Mouse (Mus musculus): ENCODE data around the gene Dse. TPM values are rescaled to one million over a fixed set of nuclear protein-coding genes. Genes with fewer than 3 reads are reported as not detected.

Gene Dse
- polyA plus RNA-seq, 1 experiment from 2014 or later: 12.4 TPM

DNA sequence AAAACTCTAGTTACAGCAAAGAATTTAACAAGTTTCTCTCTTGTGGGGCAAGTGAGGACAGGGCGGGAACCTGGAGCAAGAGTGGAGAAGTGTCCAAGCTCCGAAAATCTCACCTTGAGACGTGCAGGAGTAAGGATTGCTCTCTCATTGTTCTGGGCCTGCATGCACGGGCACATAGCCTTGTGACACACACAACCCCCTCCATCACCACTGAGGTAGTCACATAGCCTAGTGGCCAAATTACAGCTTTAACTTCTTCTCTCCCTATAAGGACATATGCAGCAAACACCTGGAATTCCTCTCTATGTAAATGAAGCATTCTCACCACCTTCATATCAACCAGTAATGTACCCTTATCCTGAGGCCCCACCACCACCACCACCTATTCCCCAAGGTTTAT, 22.0 kb upstream of the Dse start:
- H3K36me3 ChIP-seq: no peaks in the 10 kb centered on the region
- H3K9ac ChIP-seq: no peak overlapping the region
- no peak overlapping the region for H3K4me3 ChIP-seq
- no peaks in the 10 kb centered on the region for H3K4me1 ChIP-seq (replicated peaks)
- H3K9me3 ChIP-seq (replicated peaks): no peaks in the 10 kb centered on the region
- 81% methylated on average over 4 of the region's 4 CpGs for WGBS
- no peaks in the 10 kb centered on the region for H3K27me3 ChIP-seq
- H3K4me2 ChIP-seq: no peak overlapping the region
- H3K27ac ChIP-seq: no peak overlapping the region
- ATAC-seq (replicated peaks; ENCODE audit: insufficient number of reproducible peaks, insufficient read depth, low FRiP score, low read depth): no peak

- Histone ChIP-seq H3K9ac (no peak overlapping the region), H3K27ac (no peak overlapping the region), H3K4me1 (replicated peaks) (peaks cover 8% of the 10 kb centered on the region; the same call in 1 of the 2 replicates), H3K27me3 (no peaks in the 10 kb centered on the region), H3K9me3 (replicated peaks) (no peaks in the 10 kb centered on the region), H3K4me2 (no peak overlapping the region), H3K4me3 (no peak overlapping the region), H3K36me3 (no peaks in the 10 kb centered on the region)
- no peak for ATAC-seq (replicated peaks; ENCODE audit: insufficient number of reproducible peaks, insufficient read depth, low FRiP score, low read depth)
- 29% methylated on average over 3 of the region's 3 CpGs for WGBS
Observed at GRCm38 (mm10) chr10:34223660-34224059, 16.1 kb upstream of the Dse start.

DNA sequence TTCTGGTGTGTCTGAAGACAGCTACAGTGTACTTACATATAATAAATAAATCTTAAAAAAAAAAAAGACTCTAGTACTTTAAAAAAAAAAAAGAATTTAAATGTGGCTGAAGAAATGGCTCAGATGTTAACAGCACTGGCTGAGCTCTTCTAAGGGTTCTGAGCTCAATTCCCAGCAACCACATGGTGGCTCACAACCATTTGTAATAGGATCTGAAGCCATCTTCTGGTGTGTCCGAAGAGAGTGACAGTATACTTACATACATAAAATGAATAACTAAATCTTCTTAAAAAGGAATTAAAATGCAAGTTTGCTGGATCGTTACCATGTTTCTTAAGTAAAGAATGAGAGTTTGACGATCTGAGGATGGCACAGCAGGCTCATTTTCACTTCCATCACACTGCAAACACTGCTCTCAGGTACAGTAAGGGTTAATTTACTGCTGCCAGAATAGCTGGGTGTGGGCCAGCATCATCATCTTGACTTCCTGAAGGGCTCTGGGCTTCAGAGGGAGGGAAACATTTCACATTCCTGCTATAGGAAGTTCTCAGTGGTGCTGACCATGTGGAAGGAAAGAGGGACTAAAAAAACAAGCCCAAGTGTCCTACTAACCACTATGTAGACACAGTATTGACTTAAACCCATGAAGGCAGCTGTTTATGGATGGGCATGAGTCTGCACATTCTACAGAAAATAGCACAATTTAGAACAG, 14.6 kb upstream of the Dse start:
- Histone ChIP-seq H3K4me2 (no peak overlapping the region), H3K27ac (no peak overlapping the region), H3K4me3 (no peak overlapping the region), H3K4me1 (replicated peaks) (peaks cover 8% of the 10 kb centered on the region; the same call in 1 of the 2 replicates), H3K27me3 (no peaks in the 10 kb centered on the region), H3K9ac (no peak overlapping the region), H3K9me3 (replicated peaks) (no peaks in the 10 kb centered on the region), H3K36me3 (no peaks in the 10 kb centered on the region)
- WGBS: 50% methylated on average over 3 of the region's 3 CpGs
- 0 out of 2 replicates have a peak, but pooled peaks have one; percentile 35 for ATAC-seq (replicated peaks; ENCODE audit: insufficient number of reproducible peaks, insufficient read depth, low FRiP score, low read depth)

GRCm38 (mm10) chr10:34218191-34218590, 10.7 kb upstream of the Dse start:
- no peaks in the 10 kb centered on the region for H3K9me3 ChIP-seq (replicated peaks)
- WGBS: 82% methylated on average over 3 of the region's 3 CpGs
- H3K27me3 ChIP-seq: no peaks in the 10 kb centered on the region
- peaks cover 4% of the 10 kb centered on the region; the same call in 1 of the 2 replicates for H3K4me1 ChIP-seq (replicated peaks)
- no peak overlapping the region for H3K27ac ChIP-seq
- no peak for ATAC-seq (replicated peaks; ENCODE audit: insufficient number of reproducible peaks, insufficient read depth, low FRiP score, low read depth)
- H3K4me2 ChIP-seq: no peak overlapping the region
- H3K9ac ChIP-seq: no peak overlapping the region
- H3K36me3 ChIP-seq: no peaks in the 10 kb centered on the region
- no peak overlapping the region for H3K4me3 ChIP-seq

DNA sequence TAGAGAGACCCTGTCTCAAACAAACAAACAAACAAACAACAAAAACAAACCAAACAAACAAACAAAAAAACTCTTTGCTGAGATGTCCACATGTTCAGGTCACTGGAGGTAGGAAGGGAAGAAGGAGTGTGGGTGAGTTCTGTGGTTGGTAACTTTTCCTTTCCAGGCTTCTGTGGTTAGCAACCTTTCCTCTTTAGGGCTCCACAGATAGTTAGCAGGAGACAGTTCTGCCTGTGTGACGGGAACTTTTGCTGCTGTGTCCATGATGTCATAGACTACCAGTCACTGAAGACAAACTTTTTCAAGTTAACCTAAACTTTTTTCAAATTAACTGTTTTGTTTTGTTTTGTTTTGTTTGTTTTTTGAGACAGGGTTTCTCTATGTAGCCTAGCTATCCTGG, 8.2 kb upstream of the Dse start:
- H3K27me3 ChIP-seq: no peaks in the 10 kb centered on the region
- no peak overlapping the region for H3K4me3 ChIP-seq
- no peaks in the 10 kb centered on the region for H3K36me3 ChIP-seq
- no peak overlapping the region for H3K9ac ChIP-seq
- no peak overlapping the region for H3K27ac ChIP-seq
- no peaks in the 10 kb centered on the region for H3K9me3 ChIP-seq (replicated peaks)
- WGBS: 76% methylated on average over 1 of the region's 1 CpGs
- H3K4me1 ChIP-seq (replicated peaks): no peaks in the 10 kb centered on the region
- no peak for ATAC-seq (replicated peaks; ENCODE audit: insufficient number of reproducible peaks, insufficient read depth, low FRiP score, low read depth)
- H3K4me2 ChIP-seq: no peak overlapping the region

DNA sequence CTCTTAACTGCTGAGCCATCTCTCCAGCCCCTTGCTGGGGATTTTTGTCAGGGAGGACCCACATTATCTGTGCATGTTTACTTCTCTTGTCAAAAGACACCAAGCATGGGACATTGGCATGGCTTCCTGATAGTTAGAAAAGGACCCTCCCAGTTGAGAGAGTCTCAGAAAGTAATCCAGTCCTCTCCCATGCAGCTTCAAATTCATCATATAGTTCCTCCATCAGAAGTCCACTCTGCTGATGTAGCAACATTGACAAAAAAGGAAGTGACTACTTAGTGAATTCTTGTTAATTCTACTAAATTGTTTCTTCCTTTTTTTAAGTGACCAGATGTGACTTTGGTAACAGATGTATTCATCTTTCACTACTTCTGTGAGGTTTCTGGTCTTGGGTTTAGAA, 2.4 kb upstream of the Dse start:
- H3K36me3 ChIP-seq: no peaks in the 10 kb centered on the region
- no peak overlapping the region for H3K9ac ChIP-seq
- no peak overlapping the region for H3K4me3 ChIP-seq
- peaks cover 5% of the 10 kb centered on the region for H3K4me1 ChIP-seq (replicated peaks)
- H3K4me2 ChIP-seq: no peak overlapping the region
- no peak overlapping the region for H3K27ac ChIP-seq
- ATAC-seq (replicated peaks; ENCODE audit: insufficient number of reproducible peaks, insufficient read depth, low FRiP score, low read depth): no peak
- H3K27me3 ChIP-seq: no peaks in the 10 kb centered on the region
- H3K9me3 ChIP-seq (replicated peaks): no peaks in the 10 kb centered on the region

DNA sequence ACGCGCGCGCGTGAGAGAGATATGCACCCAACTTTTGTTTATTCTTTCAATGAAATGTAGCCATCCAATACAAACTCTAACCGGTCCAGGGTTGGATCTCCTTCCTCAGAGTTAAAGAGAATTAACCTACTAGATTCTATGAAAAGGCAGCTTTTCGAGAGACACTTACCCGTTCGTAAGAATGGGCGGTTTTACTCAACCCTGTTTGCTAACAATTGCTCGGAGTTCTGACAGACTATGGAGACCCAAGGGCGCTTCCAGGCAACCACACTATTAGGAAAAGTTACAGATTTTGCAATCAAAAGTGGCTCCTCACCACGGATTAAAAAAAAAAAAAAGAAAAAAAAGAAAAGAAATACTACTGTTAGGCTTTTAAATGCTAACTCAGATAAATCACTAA, 516 bp upstream of the Dse start:
- Histone ChIP-seq H3K27ac (peak overlapping the region; percentile 86), H3K4me1 (replicated peaks) (peaks cover 5% of the 10 kb centered on the region), H3K9me3 (replicated peaks) (no peaks in the 10 kb centered on the region), H3K27me3 (no peaks in the 10 kb centered on the region), H3K9ac (0 out of 2 replicates have a peak overlapping the region, but pooled peaks have one; percentile 80), H3K4me3 (peak overlapping the region; percentile 74), H3K36me3 (no peaks in the 10 kb centered on the region), H3K4me2 (peak overlapping the region; percentile 90)
- ATAC-seq (replicated peaks; ENCODE audit: insufficient number of reproducible peaks, insufficient read depth, low FRiP score, low read depth): no peak
- 15% methylated on average over 13 of the region's 13 CpGs for WGBS

GRCm38 (mm10) chr10:34206783-34207502, 572 bp downstream of the Dse start:
- Histone ChIP-seq H3K4me1 (replicated peaks) (peaks cover 5% of the 10 kb centered on the region), H3K4me2 (peak overlapping the region; percentile 90), H3K36me3 (no peaks in the 10 kb centered on the region), H3K9me3 (replicated peaks) (no peaks in the 10 kb centered on the region), H3K9ac (peak overlapping the region; percentile 80), H3K4me3 (peak overlapping the region; percentile 74), H3K27me3 (no peaks in the 10 kb centered on the region), H3K27ac (peak overlapping the region; percentile 86)
- ATAC-seq (replicated peaks; ENCODE audit: insufficient number of reproducible peaks, insufficient read depth, low FRiP score, low read depth): peak; percentile 95
- under 1% methylated on average over 61 of the region's 65 CpGs for WGBS

DNA sequence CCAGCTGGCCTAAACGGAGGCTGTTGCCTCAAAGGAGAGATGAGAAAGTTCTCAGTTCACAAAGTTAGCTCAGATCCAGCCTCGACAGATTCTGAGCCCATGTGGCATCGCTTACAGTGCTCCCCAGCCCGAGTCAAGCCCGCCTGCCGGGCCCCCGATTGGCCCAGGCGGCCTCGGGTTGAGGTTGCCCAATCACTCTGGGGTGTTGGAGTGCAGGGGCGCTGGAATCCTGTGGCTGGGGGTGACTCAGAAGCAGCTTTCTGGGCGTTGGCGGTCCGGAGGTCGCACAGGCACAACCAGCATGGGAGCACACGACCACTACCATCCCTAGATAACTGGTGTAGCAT, 1.1 kb downstream of the Dse start:
- ATAC-seq (replicated peaks; ENCODE audit: insufficient number of reproducible peaks, insufficient read depth, low FRiP score, low read depth): no peak; the same call in 1 of the 2 replicates

DNA sequence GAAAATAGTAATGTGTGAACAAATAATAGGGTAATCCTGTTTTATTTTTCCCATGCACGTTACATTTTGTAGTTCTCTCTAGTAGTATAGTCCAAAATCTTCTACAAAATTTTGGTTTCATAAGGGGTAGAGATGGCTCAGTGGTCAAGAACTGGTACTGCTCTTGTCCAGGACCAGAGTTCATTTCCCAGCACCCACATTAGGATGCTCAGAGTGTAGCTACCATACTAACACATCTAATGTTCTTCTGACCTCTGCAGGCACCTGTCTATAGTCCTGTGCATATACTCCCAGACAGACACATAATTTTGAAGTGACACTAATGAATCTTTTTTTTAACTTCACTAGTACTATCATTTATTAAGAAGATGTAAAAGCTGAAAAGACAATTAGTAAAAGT, 1.7 kb downstream of the Dse start:
- H3K4me3 ChIP-seq: no peak overlapping the region
- peak overlapping the region; percentile 90 for H3K4me2 ChIP-seq
- no peaks in the 10 kb centered on the region for H3K36me3 ChIP-seq
- no peaks in the 10 kb centered on the region for H3K9me3 ChIP-seq (replicated peaks)
- no peak overlapping the region for H3K9ac ChIP-seq
- 89% methylated on average over 1 of the region's 1 CpGs for WGBS
- no peaks in the 10 kb centered on the region for H3K27me3 ChIP-seq
- no peak for ATAC-seq (replicated peaks; ENCODE audit: insufficient number of reproducible peaks, insufficient read depth, low FRiP score, low read depth)
- H3K4me1 ChIP-seq (replicated peaks): peaks cover 6% of the 10 kb centered on the region
- H3K27ac ChIP-seq: no peak overlapping the region

More for the DNA sequence above, 1.1 kb downstream of the Dse start:
- H3K4me3 ChIP-seq: peak overlapping the region; percentile 74
- H3K9ac ChIP-seq: peak overlapping the region; percentile 80
- H3K27ac ChIP-seq: peak overlapping the region; percentile 86
- no peaks in the 10 kb centered on the region for H3K9me3 ChIP-seq (replicated peaks)
- peaks cover 5% of the 10 kb centered on the region for H3K4me1 ChIP-seq (replicated peaks)
- no peaks in the 10 kb centered on the region for H3K36me3 ChIP-seq
- H3K4me2 ChIP-seq: peak overlapping the region; percentile 90
- no peaks in the 10 kb centered on the region for H3K27me3 ChIP-seq
- 1% methylated on average over 15 of the region's 15 CpGs for WGBS

- H3K4me2 ChIP-seq: no peak overlapping the region
- ATAC-seq (replicated peaks; ENCODE audit: insufficient number of reproducible peaks, insufficient read depth, low FRiP score, low read depth): no peak
- no peaks in the 10 kb centered on the region for H3K27me3 ChIP-seq
- no peaks in the 10 kb centered on the region for H3K9me3 ChIP-seq (replicated peaks)
- peaks cover 22% of the 10 kb centered on the region for H3K4me1 ChIP-seq (replicated peaks)
- no peak overlapping the region for H3K27ac ChIP-seq
- no peak overlapping the region for H3K4me3 ChIP-seq
- no peaks in the 10 kb centered on the region for H3K36me3 ChIP-seq
- no peak overlapping the region for H3K9ac ChIP-seq
- WGBS: 70% methylated on average over 1 of the region's 1 CpGs
Observed at GRCm38 (mm10) chr10:34200689-34201088, 6.8 kb downstream of the Dse start.

DNA sequence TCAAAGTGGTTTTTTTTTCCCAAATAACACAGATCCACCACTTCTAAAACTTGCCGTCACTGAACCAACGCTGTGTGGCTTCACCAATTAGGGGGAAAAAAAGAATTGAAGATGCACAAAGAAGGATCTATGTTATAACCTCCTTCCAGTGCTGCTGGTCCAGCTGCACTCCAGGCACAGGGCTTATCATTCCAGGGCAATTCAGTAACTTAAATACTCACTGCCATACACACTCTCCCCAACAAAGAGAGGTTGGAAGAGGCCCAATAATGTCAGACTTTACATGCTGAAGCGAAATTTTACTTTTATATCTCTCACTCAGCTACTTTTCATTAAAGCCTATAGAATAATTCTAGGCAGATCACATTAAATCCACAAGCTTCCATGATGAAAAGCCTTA, 8.9 kb downstream of the Dse start:
- WGBS: 29% methylated on average over 3 of the region's 3 CpGs
- Histone ChIP-seq H3K9me3 (replicated peaks) (no peaks in the 10 kb centered on the region), H3K36me3 (no peaks in the 10 kb centered on the region), H3K27ac (peak overlapping the region; percentile 48), H3K4me1 (replicated peaks) (peaks cover 29% of the 10 kb centered on the region), H3K4me2 (no peak overlapping the region), H3K27me3 (no peaks in the 10 kb centered on the region), H3K4me3 (no peak overlapping the region), H3K9ac (no peak overlapping the region)
- no peak for ATAC-seq (replicated peaks; ENCODE audit: insufficient number of reproducible peaks, insufficient read depth, low FRiP score, low read depth)
